Mouse (Mus musculus) CD4-positive, CD25-positive, alpha-beta regulatory T cell, adult 4 months (primary cell): ENCODE data around the gene Nwd1. TPM values are rescaled to one million over a fixed set of nuclear protein-coding genes. Genes with fewer than 3 reads are reported as not detected.
"Not testable (repeated sequence)": the region's sequence is repeated elsewhere in the genome, so short reads cannot be mapped to it uniquely, and the experiment has no call there.

Experiments
- ATAC-seq: one replicate; pipeline ENCODE4 v1.8.0; 2017
- polyA plus RNA-seq, 2 experiments: library from polyadenylated mRNA; unstranded; fragments of 100-300 nt; shearing (Covaris generic); gene quantifications; one replicate each; pipeline ENCODE4 v1.2.1; 2017

The Nwd1 gene
- under 1 TPM in 1 of 2 experiments, not detected in 1; 0.14 TPM for polyA plus RNA-seq

DNA sequence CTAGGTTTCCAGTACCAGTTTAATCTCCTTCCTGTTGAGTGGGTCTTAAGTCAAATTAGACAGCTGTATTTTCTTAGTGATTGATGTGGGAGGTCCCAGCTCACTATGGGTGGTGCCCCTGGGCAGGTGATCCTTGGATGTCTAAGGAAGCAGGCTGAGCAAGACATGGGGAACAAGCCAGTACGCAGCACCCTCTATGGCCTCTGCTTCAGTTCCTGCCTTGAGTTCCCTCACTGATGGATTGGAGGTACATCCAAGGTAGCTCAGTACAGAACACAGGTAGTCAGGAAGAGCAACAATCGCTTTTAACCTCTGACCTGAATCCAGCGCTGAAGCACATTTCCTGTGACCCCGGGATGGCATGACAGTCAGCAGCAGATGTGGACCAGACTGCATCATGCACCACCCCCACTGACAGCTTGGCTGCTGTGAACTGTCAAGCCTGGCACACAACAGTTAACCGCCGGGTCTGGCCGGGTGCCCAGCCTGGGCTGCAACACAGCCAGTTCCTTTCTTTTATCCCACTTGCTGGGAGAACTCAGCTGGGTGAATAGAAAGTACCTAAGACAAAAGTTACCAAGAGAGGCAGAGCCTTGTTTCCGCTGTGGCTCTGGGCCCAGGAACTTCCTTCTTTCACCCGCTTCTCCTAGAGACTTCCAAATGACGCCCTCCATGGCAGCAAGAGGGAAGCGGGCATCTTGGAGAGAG is at the start of gene Nwd1:
Gene Nwd1 (plus strand): TSS at position 652 of the 708 bp plus-strand sequence.
- ATAC-seq, result no peak

DNA sequence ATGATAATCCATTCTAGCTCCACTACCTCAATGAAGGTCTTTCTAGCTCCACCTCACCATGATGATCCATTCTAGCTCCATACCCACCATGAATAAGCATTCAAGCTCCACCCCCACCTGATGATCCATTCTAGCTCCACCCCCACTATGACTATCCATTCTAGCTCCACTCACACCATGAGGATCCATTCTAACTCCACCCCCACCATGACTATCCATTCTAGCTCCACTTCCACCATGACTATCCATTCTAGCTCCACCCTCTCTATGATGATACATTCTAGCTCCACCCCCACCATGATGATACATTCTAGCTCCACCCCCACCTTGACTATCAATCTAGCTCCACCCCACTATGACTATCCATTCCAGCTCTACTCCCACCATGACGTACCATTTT is 3.6 kb upstream of the Nwd1 start:
- no peak for ATAC-seq

DNA sequence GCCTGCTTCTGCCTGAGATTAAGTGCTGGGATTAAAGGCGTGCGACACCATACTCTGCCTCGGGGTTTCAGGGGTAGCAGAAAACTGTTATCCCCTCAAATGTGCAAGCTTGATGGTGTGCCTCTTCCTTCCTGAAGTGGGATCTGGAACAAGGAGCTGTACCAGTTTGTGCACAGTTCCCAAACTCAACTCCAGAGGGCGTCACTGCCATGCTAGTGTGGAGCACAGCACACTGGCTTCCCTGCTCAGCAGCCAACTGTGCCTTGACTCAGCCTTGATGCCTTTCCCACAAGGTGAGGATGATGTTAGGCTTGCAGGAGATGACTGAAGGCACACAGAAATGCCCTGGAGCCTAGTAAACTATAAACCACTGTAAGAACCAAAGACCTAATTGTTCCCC is 1.9 kb upstream of the Nwd1 start:
- ATAC-seq, result no peak

DNA sequence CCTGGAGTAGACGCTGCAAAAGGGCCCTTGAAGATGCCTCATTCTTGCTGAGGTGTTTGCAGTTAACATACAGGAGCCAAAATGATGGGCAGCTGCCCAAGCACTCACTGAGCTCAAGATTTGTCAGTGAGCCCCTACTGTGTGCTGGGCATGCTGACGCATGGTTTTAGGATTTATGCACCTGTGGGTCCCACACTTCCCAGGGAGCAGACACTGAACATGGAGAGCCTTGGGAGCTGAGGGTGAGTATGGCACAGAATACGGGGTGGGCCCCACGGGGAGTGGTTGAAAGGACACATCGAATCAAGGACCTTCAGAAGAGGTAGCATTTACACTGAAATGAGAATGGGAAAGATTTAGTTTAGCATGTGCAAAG is 245 bp downstream of the Nwd1 start:
- ATAC-seq, result no peak

DNA sequence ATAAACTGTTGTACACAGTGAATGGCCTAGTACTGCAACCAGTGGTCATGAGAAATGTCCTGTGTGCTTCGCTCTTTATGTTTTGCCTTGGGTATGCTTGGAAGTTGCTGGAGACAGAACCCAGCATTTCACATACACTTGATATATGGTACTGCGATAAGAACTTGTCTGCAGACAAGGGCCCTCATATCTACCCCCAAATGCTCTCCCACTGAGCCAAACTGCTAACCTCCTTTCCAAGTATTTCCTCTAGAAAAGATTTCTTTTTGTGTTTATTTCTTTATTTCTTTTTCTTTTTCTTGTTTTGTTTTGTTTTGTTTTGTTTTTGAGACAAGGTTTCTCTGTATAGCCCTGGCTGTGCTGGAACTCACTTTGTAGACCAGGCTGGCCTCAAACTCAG is 4.2 kb downstream of the Nwd1 start:
- ATAC-seq, result no peak

DNA sequence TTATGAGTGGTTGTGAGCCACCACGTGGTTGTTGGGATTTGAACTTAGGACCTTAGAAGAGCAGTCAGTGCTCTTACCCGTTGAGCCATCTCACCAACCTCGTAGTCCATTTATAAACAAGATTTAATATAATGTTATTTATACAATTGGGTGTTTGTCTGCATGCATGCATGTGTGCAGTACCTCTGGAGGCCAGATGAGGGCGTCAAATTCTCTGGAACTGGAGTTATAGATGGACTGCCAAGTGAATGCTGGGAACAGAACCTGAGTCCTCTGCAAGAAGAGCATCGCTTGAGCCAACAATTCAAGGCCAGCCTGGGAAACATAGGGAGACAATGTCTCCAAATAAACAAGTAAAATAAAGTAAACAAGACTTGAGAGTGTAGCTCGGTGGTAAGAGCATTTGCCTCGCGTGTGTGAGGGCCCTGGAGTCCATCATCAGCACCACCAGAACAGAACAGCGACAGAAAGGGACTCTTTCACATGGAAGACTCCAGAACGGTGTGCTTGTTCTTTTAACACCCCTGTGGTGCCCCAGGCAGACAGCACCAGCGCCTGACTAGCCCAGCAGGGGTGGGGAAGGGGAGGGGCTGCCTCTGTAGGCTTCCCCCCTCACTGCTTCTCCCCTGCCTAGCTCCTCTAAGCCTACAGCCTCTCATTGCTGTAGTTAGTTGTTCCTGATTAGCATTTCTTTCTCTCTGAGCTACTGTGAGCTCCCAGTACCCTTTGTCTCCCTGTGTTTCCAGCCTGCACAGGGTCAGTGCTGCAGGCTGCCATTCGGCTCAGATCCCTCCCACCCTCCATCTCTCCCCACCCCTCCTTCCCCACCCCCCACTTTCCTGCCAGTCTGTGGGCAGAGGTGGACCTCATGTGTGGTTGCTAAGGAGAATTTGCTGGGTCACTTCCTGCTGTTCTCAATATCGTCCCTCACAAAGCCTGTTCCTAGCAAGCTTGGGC is 8.3 kb downstream of the Nwd1 start:
- no peak for ATAC-seq

DNA sequence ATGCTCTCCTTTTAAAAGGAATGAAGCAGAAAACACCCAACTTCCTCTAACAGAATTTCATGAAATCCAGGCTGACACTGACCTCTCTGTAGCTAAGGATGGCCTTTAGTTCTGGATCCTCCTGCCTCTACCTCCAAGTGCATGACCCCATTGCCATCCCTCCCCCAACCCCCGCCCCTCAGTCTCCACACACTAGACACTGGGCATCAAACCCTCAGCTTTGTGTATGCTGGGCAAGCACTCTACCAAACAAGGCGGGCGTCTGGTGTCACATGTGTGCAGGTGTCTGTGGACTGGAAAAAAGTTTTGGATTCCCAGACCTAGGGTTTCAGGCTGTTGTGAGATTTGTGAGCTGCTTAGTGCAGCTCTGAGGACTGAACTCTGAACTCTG is 9.0 kb downstream of the Nwd1 start:
- ATAC-seq, result no peak

DNA sequence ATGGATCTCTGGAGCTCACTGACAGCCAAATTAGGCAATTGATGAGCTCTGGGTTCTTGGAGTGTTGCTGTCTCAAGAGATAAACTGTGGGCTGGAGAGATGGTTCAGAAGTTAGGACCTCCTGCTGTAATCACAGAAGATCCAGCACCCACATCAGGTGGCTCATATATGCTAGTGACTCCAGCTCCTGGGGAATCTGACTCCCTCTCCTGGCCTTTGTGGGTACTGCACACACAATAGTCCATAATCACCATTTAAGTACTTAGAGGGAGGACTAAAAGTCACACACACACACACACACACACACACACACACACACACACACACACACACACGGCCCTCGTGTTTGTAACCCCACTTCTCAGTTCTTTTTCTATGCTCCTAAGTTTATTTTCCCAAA is 13.5 kb downstream of the Nwd1 start:
- no peak for ATAC-seq

DNA sequence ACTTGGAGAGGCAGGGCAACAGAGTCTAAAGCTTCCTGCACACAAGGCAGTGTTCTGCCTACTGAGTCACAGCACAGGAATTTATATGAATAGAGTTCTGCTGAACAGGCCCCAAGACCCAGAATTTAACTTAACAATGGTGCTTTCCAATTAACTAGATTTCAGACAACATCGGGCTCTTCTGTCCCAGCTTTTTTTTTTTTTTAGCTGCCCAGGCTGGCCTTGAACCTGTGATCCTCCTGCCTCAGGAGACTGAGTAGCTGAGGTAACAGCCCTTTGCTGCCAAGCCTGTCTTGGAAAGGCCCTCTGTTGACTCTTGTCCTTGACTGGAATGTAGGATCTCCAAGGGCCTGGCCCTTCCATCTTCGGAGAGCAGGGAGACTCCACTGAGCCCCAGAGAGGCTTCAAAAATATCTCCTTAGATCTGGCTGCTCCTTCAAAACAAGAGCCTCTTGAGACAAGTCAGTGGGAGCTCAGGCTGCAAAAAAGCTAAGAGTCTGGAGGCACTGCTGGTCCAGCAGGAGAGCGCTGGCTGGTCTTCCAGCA is 17.7 kb downstream of the Nwd1 start:
- no peak for ATAC-seq

DNA sequence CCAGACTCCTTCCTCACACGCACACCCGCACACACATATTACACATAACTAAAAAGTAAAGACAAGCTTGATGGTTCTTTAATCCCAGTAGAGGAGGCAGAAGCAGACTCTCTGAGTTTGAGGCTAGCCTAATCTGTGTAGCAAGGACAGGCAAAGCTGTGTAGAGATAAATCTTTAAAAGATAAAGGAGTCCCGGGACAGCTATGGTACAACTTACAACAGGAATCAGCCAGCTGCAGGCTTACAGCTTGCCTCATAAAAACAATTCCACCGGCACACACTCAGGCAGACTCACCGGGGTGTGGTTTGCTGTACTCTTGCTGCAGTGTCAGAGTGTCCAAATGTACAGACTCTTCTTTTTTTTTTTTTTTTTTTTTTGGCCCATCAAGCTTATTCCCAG is 18.2 kb downstream of the Nwd1 start:
- ATAC-seq, result no peak

DNA sequence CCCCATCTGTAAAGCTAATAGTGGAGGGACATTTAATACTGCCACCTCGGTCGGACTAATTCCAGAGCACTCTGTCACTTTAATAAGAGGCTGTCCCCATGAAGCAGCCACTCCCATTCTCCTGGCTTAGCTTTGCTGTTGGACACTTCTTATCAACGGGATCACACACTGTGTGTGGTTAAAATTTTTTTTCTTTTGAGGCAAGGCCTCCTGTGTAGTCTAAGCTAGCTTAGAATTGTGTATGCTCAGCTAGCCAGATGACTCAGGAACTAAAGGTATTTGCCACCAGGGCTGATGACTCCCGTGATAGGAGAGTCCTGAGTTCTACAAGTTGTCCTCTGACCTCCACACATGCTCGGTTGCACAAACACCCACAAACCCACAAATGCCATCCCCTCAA is 18.9 kb downstream of the Nwd1 start:
- ATAC-seq, result no peak

DNA sequence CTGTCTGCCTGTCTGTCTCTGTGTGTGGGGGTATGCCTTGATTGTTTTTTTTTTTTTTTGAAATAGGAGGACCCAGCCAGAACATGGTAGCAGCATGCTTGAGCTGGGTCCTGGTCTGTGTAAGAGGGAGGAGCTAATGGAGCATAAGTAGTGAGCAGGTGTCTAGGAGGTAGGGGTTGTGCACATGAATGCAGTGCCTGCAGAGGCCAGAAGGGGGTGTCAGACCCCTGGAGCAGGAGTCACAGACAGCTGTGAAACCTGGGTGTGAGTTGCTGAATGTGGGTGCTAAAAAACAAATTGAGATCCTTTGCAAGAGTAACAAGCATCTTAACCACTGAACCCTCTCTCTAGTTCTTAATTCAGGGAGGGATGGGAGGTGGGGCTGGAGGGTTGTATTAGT is 22.4 kb downstream of the Nwd1 start:
- ATAC-seq, result no peak

DNA sequence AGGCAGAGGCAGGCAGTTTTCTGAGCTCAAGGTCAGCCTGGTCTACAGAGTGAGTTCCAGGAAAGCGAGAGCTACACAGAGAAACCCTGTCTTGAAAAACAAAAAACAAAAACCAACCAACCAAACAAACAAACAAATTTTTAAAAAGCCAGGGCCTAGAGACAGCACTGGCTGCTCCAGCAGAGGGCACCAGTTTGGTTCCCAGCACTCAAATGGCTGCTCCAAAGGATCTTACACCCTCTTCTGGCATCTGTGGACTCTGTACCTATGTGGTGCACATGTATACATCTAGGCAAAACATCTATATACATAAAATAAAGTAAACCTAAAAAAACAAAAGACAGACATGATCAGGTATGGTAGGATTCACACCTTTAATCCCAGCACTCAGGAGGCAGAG is 26.3 kb downstream of the Nwd1 start:
- no peak for ATAC-seq

DNA sequence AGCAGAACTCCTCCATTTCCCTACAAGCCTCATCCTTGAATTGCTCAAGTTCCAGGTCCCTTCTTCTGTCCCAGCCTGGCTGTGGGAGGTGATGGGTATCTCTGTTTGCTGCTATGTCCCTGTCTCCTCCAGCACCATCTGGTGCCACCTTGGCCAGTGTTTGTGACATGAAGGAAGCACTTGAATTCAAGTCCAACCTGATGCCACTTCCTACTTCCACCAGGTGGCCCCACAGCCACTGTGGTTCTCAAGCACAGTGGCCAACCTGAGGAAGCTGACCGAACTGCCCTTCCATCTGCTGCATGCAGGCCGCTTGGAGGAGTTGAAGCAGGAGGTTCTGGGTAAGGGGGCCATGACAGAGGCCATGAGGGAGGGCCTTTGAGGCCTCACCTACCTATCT is 27.7 kb downstream of the Nwd1 start:
- ATAC-seq, result no peak

DNA sequence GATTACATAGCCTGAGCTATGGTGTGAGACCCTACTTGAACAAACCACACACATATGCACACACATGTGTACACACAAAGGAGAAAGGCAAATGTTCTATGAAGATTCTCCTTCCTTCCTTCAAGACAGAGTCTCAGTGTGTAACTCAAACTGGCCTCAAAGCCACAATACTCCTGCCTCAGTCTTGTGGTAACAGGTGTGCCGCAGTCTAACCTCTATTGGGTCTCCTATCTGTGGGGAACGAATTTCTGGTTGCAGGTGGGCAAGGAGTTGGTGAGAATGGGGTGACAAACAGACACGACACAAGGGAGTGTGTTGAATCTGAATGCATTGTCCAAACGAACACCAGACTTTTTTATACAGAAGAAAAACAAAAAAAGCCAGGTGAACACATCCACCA is 29.9 kb downstream of the Nwd1 start:
- no peak for ATAC-seq

DNA sequence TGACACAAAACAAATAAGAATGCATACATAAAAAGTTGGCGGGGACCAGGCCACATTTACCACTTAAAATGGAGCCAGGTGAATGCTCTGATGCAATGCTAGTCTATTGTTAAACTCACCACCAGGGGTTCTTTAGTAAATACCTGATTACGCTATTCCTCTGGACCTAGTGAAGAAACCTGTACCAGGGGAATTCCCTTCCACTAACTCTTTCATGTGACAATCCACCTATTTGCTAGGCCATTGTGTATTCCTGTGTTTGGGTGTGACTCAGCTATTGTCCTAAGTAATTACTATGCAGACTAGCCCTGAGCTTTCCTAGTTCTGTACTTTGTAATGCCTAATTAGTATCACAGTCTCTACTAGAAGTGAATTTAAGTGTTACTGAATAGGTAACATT is 30.3 kb downstream of the Nwd1 start:
- ATAC-seq, result not testable (repeated sequence)

DNA sequence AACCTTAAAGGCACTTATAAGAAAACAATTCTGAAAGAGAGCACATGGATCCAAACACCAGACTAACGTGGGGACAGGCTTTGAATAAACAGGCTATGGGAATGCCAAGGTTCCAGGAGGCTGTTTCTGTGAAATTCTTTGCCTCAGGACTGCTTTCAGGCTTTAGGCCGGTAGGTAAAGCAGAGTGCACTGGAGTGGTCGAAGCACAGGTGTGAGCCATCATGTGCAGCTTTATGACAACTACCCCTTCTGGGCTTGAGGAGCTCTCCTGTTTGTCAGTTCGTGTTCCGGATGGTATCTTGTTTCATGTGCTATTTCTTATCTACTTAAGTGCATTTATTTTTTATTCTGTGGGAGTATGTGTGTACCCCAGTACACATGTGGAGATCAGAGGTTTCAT is 30.8 kb downstream of the Nwd1 start:
- no peak for ATAC-seq

DNA sequence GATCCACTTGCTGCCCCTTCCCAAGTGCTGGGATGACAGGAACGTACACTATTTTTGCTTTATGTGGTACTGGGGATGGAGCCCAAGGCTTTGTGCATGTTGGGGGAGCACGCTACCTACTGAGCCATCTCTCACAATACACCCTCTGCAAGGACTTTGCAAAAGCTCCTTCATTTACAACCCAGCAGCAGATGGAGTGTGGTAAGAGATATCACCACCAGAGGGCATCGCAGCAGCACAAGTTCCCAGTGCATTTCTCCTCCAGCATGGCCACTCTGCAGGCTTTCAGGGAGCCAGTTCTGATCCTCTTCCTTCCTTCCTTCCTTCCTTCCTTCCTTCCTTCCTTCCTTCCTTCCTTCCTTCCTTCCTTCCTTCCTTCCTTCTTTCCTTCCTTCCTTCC is 33.6 kb downstream of the Nwd1 start:
- ATAC-seq, result peak; percentile 43

DNA sequence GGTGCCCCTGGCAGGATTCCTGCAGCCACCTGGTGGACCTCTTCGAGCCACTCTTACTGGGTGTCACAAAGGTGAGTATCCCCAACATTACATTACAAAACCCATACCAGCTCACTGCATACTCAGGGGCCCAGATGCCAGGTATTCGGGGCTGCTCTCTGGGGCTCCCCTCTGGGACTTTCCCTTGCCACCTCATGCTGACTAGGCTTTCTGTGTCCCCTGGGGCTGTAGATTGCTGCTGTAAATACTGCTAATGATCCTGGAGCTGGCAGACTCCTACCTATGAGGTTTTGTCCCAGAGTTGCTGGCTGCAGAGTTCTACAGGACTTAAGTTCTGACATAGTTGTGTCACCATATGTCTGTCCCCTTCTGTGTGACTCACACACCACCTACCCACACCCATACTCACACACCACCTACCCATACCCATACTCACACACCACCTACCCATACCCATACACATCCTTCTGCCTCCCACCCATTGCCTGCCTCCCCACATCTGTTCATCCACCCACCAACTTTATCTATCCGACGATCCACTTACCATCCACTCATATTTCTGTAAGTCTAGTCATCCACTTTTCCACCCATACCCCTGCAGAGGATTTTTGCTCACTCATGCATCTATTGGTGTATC is 35.7 kb downstream of the Nwd1 start:
- ATAC-seq, result no peak

DNA sequence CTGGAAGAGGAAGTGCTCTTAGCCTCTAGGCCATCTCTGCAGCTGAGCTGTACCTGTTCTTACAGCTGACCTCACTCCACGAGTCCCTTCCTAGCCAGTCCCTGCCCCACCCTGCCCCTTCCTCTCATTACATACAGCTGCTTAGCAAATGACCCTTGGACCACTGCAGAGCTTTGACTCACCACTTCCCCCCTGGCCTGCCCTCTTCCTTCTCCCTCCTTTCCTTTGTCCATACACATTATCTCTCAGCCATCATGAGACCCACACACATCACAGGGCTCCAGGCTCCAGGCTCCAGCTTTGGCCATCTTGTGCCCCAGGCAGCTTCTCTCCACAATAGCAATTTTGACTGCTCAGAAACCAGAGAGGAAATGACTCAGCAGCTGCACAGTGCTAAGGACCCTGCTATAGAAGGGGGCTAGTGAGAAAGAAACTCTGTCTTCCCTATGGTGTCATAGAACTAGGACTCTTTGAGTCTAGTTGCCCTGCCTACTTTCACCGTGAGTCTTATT is 36.6 kb downstream of the Nwd1 start:
- no peak for ATAC-seq

DNA sequence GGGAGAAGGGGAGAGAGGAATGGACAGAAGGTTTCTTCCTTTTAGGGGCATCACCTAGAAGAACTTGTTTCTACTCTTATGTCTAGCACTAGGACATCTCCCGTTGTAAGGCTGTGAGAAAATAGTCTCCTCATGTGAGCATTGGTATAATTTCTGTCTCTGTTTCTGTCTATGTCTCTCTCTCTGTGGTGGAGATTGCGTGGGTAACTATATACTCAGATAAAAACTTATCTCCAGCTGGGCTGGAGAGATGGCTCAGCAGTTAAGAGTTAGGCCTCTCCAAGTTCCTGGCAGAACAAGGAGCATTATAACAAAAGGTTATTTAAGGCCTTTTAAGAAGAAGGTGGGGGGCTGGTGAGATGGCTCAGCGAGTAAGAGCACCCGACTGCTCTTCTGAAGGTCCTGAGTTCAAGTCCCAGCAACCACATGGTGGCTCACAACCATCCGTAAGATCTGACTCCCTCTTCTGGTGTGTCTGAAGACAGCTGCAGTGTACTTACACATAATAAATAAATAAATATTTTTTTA is 37.1 kb downstream of the Nwd1 start:
- ATAC-seq, result not testable (repeated sequence)

DNA sequence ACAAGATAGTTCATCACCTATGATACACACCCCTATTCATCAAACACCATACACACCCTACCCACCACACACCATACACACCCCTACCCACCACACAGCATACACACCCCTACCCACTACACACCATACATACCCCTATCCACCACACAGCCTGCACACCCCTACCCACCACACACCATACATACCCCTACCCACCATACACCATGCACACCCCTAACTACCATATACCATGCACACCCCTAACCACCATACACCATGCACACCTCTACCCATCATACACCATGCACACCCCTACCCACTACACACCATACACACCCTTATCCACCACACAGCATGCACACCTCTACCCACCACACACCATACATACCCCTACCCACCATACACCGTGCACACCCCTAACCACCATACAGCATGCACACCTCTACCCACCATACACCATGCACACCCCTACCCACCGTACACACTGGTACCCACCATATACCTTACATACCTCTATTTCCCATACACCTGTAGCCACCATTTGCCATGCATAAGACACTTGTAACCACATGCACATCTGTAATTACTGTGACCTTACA is 51.9 kb downstream of the Nwd1 start:
- ATAC-seq, result no peak
